In genomic region chr1:162294572-162294910, GRCm38 (mm10) we compare ENCODE assay signal across 12 mouse cellular contexts.
DNase-seq lines count a peak whose midpoint lies in the region; ATAC-seq and TF ChIP-seq lines count a peak whose summit lies in the region.
"Had no signal": no experiment of that assay in that cellular context is flagged by ENCODE, and none has a peak within 500 bp of the region (broad histone marks: within the 10 kb centered on the region; RNA-seq: fewer than 3 reads in every experiment).

No protein-coding gene starts in this region.

- H3K36me3 ChIP-seq in kidney, embryonic 16.5 days (ENCODE audit: insufficient read depth, low read length) = no peaks in the 10 kb centered on the region
- H3K36me3 ChIP-seq in stomach, embryonic 15.5 days = no peaks in the 10 kb centered on the region
- H3K36me3 ChIP-seq in stomach, postnatal 0 days (ENCODE audit: control insufficient read depth, insufficient read depth, low read length) = no peaks in the 10 kb centered on the region
- H3K36me3 ChIP-seq in liver, postnatal 0 days (replicated peaks; ENCODE audit: insufficient read depth, low read length) = no peaks in the 10 kb centered on the region
- H3K36me3 ChIP-seq: midbrain, embryonic 15.5 days had no signal

- H3K9ac ChIP-seq in kidney, embryonic 16.5 days (replicated peaks; ENCODE audit: low read length) = no peak overlapping the region
- H3K9ac ChIP-seq in stomach, embryonic 15.5 days = no peak overlapping the region
- H3K9ac ChIP-seq in stomach, postnatal 0 days (ENCODE audit: low read length) = no peak overlapping the region
- no peak overlapping the region for H3K9ac ChIP-seq in liver, postnatal 0 days (replicated peaks)
- H3K9ac ChIP-seq: liver, embryonic 14.5 days; midbrain, embryonic 15.5 days had no signal

- no peaks in the 10 kb centered on the region; the same call in 1 of the 2 replicates for H3K4me1 ChIP-seq in kidney, embryonic 16.5 days (ENCODE audit: insufficient read depth, low read length)
- no peaks in the 10 kb centered on the region for H3K4me1 ChIP-seq in stomach, embryonic 15.5 days
- H3K4me1 ChIP-seq in stomach, postnatal 0 days (replicated peaks; ENCODE audit: control insufficient read depth, insufficient read depth) = no peaks in the 10 kb centered on the region
- no peaks in the 10 kb centered on the region for H3K4me1 ChIP-seq in liver, postnatal 0 days (ENCODE audit: insufficient read depth)
- H3K4me1 ChIP-seq: midbrain, embryonic 15.5 days had no signal

- H3K27me3 ChIP-seq in kidney, embryonic 16.5 days (ENCODE audit: insufficient read depth, low read length) = no peaks in the 10 kb centered on the region
- no peaks in the 10 kb centered on the region for H3K27me3 ChIP-seq in stomach, embryonic 15.5 days (replicated peaks)
- H3K27me3 ChIP-seq in stomach, postnatal 0 days (ENCODE audit: control insufficient read depth, insufficient read depth, low read length) = no peaks in the 10 kb centered on the region
- H3K27me3 ChIP-seq in liver, postnatal 0 days (ENCODE audit: insufficient read depth, low read length) = no peaks in the 10 kb centered on the region
- H3K27me3 ChIP-seq: midbrain, embryonic 15.5 days had no signal

- 67% methylated on average over 4 of the region's 4 CpGs for WGBS in kidney, embryonic 16.5 days
- 60% methylated on average over 4 of the region's 4 CpGs for WGBS in stomach, embryonic 15.5 days
- WGBS in stomach, postnatal 0 days = 55% methylated on average over 4 of the region's 4 CpGs
- 86% methylated on average over 4 of the region's 4 CpGs for WGBS in liver, postnatal 0 days (ENCODE audit: insufficient replicate concordance)

- H3K27ac ChIP-seq in kidney, embryonic 16.5 days (ENCODE audit: low read length) = peak overlapping the region; percentile 8; the same call in 1 of the 2 replicates
- H3K27ac ChIP-seq in stomach, embryonic 15.5 days = peak overlapping the region; percentile 8; the same call in 1 of the 2 replicates
- no peak overlapping the region for H3K27ac ChIP-seq in stomach, postnatal 0 days (replicated peaks)
- H3K27ac ChIP-seq in liver, postnatal 0 days (ENCODE audit: low read depth) = no peak overlapping the region
- H3K27ac ChIP-seq: liver, embryonic 14.5 days; midbrain, embryonic 15.5 days had no signal

- H3K9me3 ChIP-seq in kidney, embryonic 16.5 days (ENCODE audit: low read length) = no peaks in the 10 kb centered on the region
- no peaks in the 10 kb centered on the region for H3K9me3 ChIP-seq in stomach, embryonic 15.5 days
- no peaks in the 10 kb centered on the region for H3K9me3 ChIP-seq in stomach, postnatal 0 days (ENCODE audit: control insufficient read depth, low read length)
- no peaks in the 10 kb centered on the region for H3K9me3 ChIP-seq in liver, postnatal 0 days (ENCODE audit: low read length)
- H3K9me3 ChIP-seq: midbrain, embryonic 15.5 days had no signal

- TF ChIP-seq CTCF in stomach, postnatal 0 days (IDR thresholded peaks at IDR 0.05; ENCODE audit: low read depth) = no peak
- no peak for TF ChIP-seq CTCF in liver, postnatal 0 days (IDR thresholded peaks at IDR 0.05; ENCODE audit: low read depth)

- ATAC-seq in frontal cortex, adult (ENCODE audit: low TSS enrichment) = peak; percentile 23; the same call in 1 of the 2 replicates
- ATAC-seq in kidney, embryonic 16.5 days (ENCODE audit: low FRiP score, low TSS enrichment) = no peak
- no peak for ATAC-seq in stomach, embryonic 15.5 days (ENCODE audit: insufficient read depth, low FRiP score, low read depth)
- no peak for ATAC-seq in stomach, postnatal 0 days (ENCODE audit: low FRiP score, low TSS enrichment)
- ATAC-seq in liver, postnatal 0 days = no peak
- ATAC-seq: midbrain, embryonic 15.5 days had no signal

- DNase-seq in frontal cortex, postnatal 36 days (ENCODE audit: low spot score in 2 of 2) = no peak
- DNase-seq in kidney, postnatal 25 days = no peak
- DNase-seq in stomach, postnatal 0 days (ENCODE audit: low spot score) = no peak
- DNase-seq in liver, postnatal 0 days = no peak
- DNase-seq in urinary bladder, postnatal 25 days (ENCODE audit: low spot score) = no peak
- DNase-seq: adrenal gland, postnatal 10 days; cerebellum, adult 11 months had no signal

- H3K4me2 ChIP-seq in kidney, embryonic 16.5 days (replicated peaks; ENCODE audit: low read depth, low read length) = no peak overlapping the region
- H3K4me2 ChIP-seq in stomach, embryonic 15.5 days = no peak overlapping the region
- H3K4me2 ChIP-seq in stomach, postnatal 0 days (replicated peaks; ENCODE audit: low read depth) = no peak overlapping the region
- no peak overlapping the region for H3K4me2 ChIP-seq in liver, postnatal 0 days (ENCODE audit: low read depth, low read length)
- H3K4me2 ChIP-seq: midbrain, embryonic 15.5 days had no signal

- TF ChIP-seq EP300 in stomach, postnatal 0 days (optimal IDR thresholded peaks at IDR 0.05) = no peak
- no peak for TF ChIP-seq EP300 in liver, postnatal 0 days (IDR thresholded peaks at IDR 0.05; ENCODE audit: low read depth)

- H3K4me3 ChIP-seq in kidney, embryonic 16.5 days (ENCODE audit: low read length) = no peak overlapping the region
- no peak overlapping the region for H3K4me3 ChIP-seq in stomach, embryonic 15.5 days (replicated peaks)
- no peak overlapping the region for H3K4me3 ChIP-seq in stomach, postnatal 0 days (ENCODE audit: low read depth, low read length)
- no peak overlapping the region for H3K4me3 ChIP-seq in liver, postnatal 0 days (ENCODE audit: low read depth, low read length)
- H3K4me3 ChIP-seq: midbrain, embryonic 15.5 days had no signal

Comparison
In these comparisons a context has a peak if more than half of its experiments do, and no peak if none do; other contexts are left out.
1. H3K27ac ChIP-seq: peak in kidney, embryonic 16.5 days (single experiment) and stomach, embryonic 15.5 days (single experiment); none in stomach, postnatal 0 days (single experiment) and liver, postnatal 0 days (single experiment).